Mouse (Mus musculus) midbrain, postnatal 0 days (tissue): ENCODE results near the gene Rdh11. TPM values are rescaled to one million over a fixed set of nuclear protein-coding genes. Genes with fewer than 3 reads are reported as not detected.

Experiments used
- ATAC-seq: fragments of 200-750 bp; cut with Nextera tagmentation; 2 replicates; pipeline ENCODE4 v1.8.0; 2017; ENCODE audit warnings: moderate number of reproducible peaks, mild to moderate bottlenecking, moderate TSS enrichment, moderate library complexity; ENCODE audit not compliant: low FRiP score
- DNase-seq: peaks from one replicate; pipeline ENCODE4 v3.0.0-alpha.2; 2015; ENCODE audit warnings: low spot score
- H3K27ac ChIP-seq: fragments of 300-500 bp; sonication (generic); 2 replicates; pipeline ENCODE4 v1.5.1; 2014; ENCODE audit warnings: low read depth, mild to moderate bottlenecking, low read length, mixed read lengths
- H3K27me3 ChIP-seq: fragments of 300-500 bp; sonication (generic); 2 replicates; pipeline ENCODE4 v1.6.1; 2014; ENCODE audit warnings: low read length, control low read depth, mixed read lengths; ENCODE audit not compliant: insufficient read depth
- H3K36me3 ChIP-seq: fragments of 300-500 bp; sonication (generic); 2 replicates; pipeline ENCODE4 v1.6.1; 2014; ENCODE audit warnings: low read length, control low read depth, mixed read lengths; ENCODE audit not compliant: insufficient read depth
- H3K4me1 ChIP-seq: fragments of 300-500 bp; sonication (generic); 2 replicates; pipeline ENCODE4 v1.6.1; 2014; ENCODE audit warnings: mild to moderate bottlenecking, control low read depth, antibody characterized with exemption, low read length, mixed read lengths; ENCODE audit not compliant: insufficient read depth
- H3K4me2 ChIP-seq: fragments of 300-500 bp; sonication (generic); 2 replicates; pipeline ENCODE4 v1.6.1; 2014; ENCODE audit warnings: low read depth, mild to moderate bottlenecking, low read length, mixed read lengths; ENCODE audit not compliant: poor library complexity, severe bottlenecking
- H3K4me3 ChIP-seq: fragments of 300-500 bp; sonication (generic); 2 replicates; pipeline ENCODE4 v1.5.1; 2014; ENCODE audit warnings: low read depth, mild to moderate bottlenecking, low read length, moderate library complexity
- H3K9ac ChIP-seq: fragments of 300-500 bp; sonication (generic); replicated peaks from 2 replicates; pipeline ENCODE4 v1.6.1; 2014; ENCODE audit warnings: mild to moderate bottlenecking, low read length, moderate library complexity, mixed read lengths; ENCODE audit not compliant: poor library complexity, severe bottlenecking
- H3K9me3 ChIP-seq: fragments of 300-500 bp; sonication (generic); 2 replicates; pipeline ENCODE4 v1.6.1; 2016; ENCODE audit warnings: low read length, control low read depth
- CTCF ChIP-seq: IDR thresholded peaks from 2 replicates; pipeline ENCODE4 v1.5.1; 2016; ENCODE audit warnings: antibody characterized with exemption, mild to moderate bottlenecking
- WGBS: fragments of 180-500 bp; shearing (Covaris S2); extraction: QIAGEN DNeasy Blood & Tissue Kit; methylation state at CpG from one replicate; pipeline ENCODE4 v1.1.7; 2014; 5-methylcytosine and 5-hydroxymethylcytosine counted together
- polyA plus RNA-seq: library from polyadenylated mRNA; unstranded; fragments of >200 nt; fragmentation: Nextera tagmentation; extraction: Ambion mirVana; gene quantifications from 2 replicates; pipeline ENCODE4 v1.2.1, GENCODE M21; 2015
- total RNA-seq: library from RNA; depleted of rRNA; stranded (reverse); fragments of >200 nt; gene quantifications from 2 replicates; pipeline ENCODE4 v1.2.3, GENCODE M21; 2014; rRNA removed

The Rdh11 gene
- total and polyA plus RNA-seq, 2 experiments from 2014 or later = 35.3 to 46.8 TPM

DNA sequence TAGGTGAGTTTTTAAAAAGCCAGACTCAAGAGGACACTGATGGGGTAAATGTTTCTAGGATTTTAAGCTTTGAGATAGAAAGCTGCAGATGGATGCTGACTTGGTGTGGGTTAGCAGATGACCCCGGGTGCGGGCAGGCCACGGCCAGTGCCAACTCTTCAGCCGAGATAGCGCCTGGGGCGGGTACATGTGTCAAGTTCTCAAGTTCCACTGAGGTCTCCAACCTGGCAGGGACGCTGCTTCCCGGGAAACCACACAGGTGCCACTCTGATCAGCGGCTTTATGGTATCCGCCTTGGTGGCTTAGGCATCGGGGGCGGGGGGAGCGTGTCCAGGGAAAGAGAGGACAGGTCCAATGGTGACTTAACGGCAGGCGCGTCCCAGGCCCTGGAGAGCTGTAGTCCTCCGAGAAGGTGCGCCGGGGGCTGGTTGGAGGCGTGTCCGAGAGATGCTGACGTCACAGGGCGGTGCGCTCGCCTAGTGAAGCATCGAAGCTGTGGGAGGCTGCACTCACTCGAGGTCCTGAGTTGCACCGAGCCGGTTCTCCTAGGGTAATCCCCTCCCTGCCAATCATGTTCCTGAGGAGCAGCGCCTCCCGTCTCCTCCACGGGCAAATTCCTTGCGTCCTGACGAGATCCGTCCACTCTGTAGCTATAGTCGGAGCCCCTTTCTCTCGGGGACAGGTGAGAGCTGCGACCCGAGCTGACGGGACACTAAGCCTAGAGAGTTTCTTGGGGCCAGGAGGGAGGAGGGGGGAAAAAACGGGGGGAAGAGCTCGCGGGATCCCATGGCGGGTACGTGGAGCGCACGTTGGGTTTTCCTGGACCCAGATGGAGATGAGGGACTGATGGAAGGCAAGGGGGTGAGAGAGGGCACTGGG is 61.6 kb downstream of the Rdh11 start, which contains the start of gene Arg2:
TSS of gene Arg2 (plus strand) at position 479 of the 879 bp plus-strand sequence.
- under 1% methylated on average over 47 of the region's 47 CpGs for WGBS
- peak within 1 kb of the TSS; percentile 63 for H3K9ac ChIP-seq
- peak within 1 kb of the TSS; percentile 54 for H3K4me3 ChIP-seq
- H3K9me3 ChIP-seq = no peaks in the 10 kb centered on the region
- H3K4me2 ChIP-seq = peak within 1 kb of the TSS; percentile 83
- no peak for TF ChIP-seq CTCF
- no peaks in the 10 kb centered on the region for H3K4me1 ChIP-seq
- DNase-seq (peak; percentile 75), ATAC-seq (peak; percentile 88)
- no peaks in the 10 kb centered on the region for H3K27me3 ChIP-seq
- no peaks in the 10 kb centered on the region for H3K36me3 ChIP-seq
- peak within 1 kb of the TSS; percentile 26 for H3K27ac ChIP-seq

Other genes starting within 250 kb of the Rdh11 start
- 214 and 215 TPM in 2 replicates for gene Tmem229b, start 184.7 kb downstream of the Rdh11 start, total RNA-seq
- 63.2 and 65.9 TPM in 2 replicates for gene Tmem229b, start 184.7 kb downstream of the Rdh11 start, polyA plus RNA-seq
- gene Plekhh1, start 163.1 kb downstream of the Rdh11 start, total RNA-seq = 5.4 and 6.1 TPM in 2 replicates
- gene Plekhh1, start 163.1 kb downstream of the Rdh11 start, polyA plus RNA-seq = 1.00 and 1.1 TPM in 2 replicates
- 12.6 and 20.0 TPM in 2 replicates for gene Pigh, start 102.6 kb downstream of the Rdh11 start, total RNA-seq
- 12.5 and 14.1 TPM in 2 replicates for gene Pigh, start 102.6 kb downstream of the Rdh11 start, polyA plus RNA-seq
- 13.6 and 16.5 TPM in 2 replicates for gene Arg2, start 61.5 kb downstream of the Rdh11 start, total RNA-seq
- 22.5 and 23.3 TPM in 2 replicates for gene Arg2, start 61.5 kb downstream of the Rdh11 start, polyA plus RNA-seq
- 83.0 and 98.8 TPM in 2 replicates for gene Vti1b, start 19.6 kb downstream of the Rdh11 start, total RNA-seq
- gene Vti1b, start 19.6 kb downstream of the Rdh11 start, polyA plus RNA-seq = 228 and 230 TPM in 2 replicates
- gene Rdh12, start 16.6 kb upstream of the Rdh11 start, total RNA-seq = 0.93 and 1.3 TPM in 2 replicates
- 1.0 and 1.3 TPM in 2 replicates for gene Rdh12, start 16.6 kb upstream of the Rdh11 start, polyA plus RNA-seq
- 10.3 and 25.6 TPM in 2 replicates for gene Zfyve26, start 104.0 kb upstream of the Rdh11 start, total RNA-seq
- 4.3 and 6.2 TPM in 2 replicates for gene Zfyve26, start 104.0 kb upstream of the Rdh11 start, polyA plus RNA-seq
- gene Rad51b, start 105.0 kb upstream of the Rdh11 start, total RNA-seq = 0.09 and 0.22 TPM in 2 replicates
- gene Rad51b, start 105.0 kb upstream of the Rdh11 start, polyA plus RNA-seq = 0.38 and 0.74 TPM in 2 replicates